Mouse (Mus musculus): Measurements from ENCODE around the gene Olfr96. TPM values are rescaled to one million over a fixed set of nuclear protein-coding genes. Genes with fewer than 3 reads are reported as not detected.
A peak's percentile ranks its signal among the peaks of the same experiment; 100 is the strongest.

Gene Olfr96
- polyA plus RNA-seq, 1 experiment from 2014 or later: not detected

DNA sequence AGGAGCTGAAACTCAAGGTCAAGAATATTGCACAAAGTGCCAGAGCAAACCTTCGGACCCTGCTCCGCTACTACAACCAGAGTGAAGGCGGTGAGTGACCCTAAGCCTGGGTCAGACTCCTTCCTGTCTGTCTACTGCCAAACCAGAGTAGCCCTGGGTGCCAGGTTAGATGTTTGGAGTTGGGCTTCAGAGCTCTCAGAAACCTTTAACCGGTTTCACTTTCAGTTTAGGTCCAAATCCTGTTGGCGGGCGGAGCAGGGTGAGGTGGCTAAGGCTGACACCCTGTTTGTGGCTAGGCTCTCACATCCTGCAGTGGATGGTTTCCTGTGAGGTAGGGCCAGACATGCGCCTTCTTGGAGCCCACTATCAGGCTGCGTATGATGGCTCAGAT, 50.8 kb downstream of the Olfr96 start:
- no peaks in the 10 kb centered on the region for H3K36me3 ChIP-seq
- ATAC-seq (ENCODE audit: insufficient number of reproducible peaks, low FRiP score): peak; percentile 16; the same call in 1 of the 2 replicates
- H3K9me3 ChIP-seq (replicated peaks): no peaks in the 10 kb centered on the region
- H3K27me3 ChIP-seq (replicated peaks): no peaks in the 10 kb centered on the region; the same call in 1 of the 2 replicates
- no peak overlapping the region for H3K9ac ChIP-seq
- peak overlapping the region; percentile 98 for H3K4me2 ChIP-seq
- 45% methylated on average over 8 of the region's 8 CpGs for WGBS
- peak overlapping the region; percentile 59 for H3K4me3 ChIP-seq
- 0 out of 2 replicates have a peak, but pooled peaks cover 4% of the 10 kb centered on the region for H3K4me1 ChIP-seq (replicated peaks)
- H3K27ac ChIP-seq (ENCODE audit: poor library complexity, severe bottlenecking): no peak overlapping the region

DNA sequence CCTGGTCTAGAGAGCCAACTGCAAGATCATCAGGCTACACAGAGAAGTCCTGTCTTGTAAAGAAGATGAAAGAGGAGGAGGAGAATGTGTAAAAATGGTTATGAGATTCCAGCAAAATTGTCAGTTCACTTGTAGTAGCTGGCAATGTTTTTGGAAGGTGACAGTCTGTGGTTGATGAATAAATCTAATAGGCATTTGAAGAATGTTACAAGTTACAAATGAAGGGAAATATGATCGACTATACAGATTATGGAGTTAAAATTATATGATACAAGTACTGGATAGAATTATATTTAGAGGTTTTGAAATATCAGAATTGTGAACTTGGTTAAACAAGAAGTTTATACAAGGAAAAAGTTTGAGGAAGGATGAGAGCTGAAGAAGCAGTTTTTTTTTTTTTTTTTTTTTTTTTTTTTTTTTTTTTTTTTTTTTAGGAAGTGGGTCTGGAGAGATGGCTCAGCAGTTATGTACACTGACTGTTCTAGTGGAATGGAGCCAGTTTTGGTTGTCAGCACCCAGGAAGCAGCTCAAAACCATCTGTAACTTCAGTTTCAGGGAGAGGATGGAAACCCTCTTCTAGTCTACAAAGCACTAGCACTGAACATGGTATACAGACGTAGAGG, 55.8 kb downstream of the Olfr96 start:
- no peak for ATAC-seq (ENCODE audit: insufficient number of reproducible peaks, low FRiP score)
- no peaks in the 10 kb centered on the region; the same call in 1 of the 2 replicates for H3K27me3 ChIP-seq (replicated peaks)
- 66% methylated on average over 2 of the region's 2 CpGs for WGBS
- H3K9ac ChIP-seq: no peak overlapping the region
- H3K36me3 ChIP-seq: no peaks in the 10 kb centered on the region
- no peaks in the 10 kb centered on the region for H3K9me3 ChIP-seq (replicated peaks)
- no peak overlapping the region for H3K27ac ChIP-seq (ENCODE audit: poor library complexity, severe bottlenecking)
- H3K4me3 ChIP-seq: no peak overlapping the region
- no peak overlapping the region for H3K4me2 ChIP-seq
- H3K4me1 ChIP-seq (replicated peaks): 0 out of 2 replicates have a peak, but pooled peaks cover under 1% of the 10 kb centered on the region

Other genes with a start within 250 kb of the Olfr96 start
- 0.20 TPM in 1 of 2 replicates, not detected in the other for gene 2410137M14Rik, start 238.9 kb upstream of the Olfr96 start, polyA plus RNA-seq (2016; fragmentation: Nextera tagmentation; extraction: Ambion mirVana)
- gene H2-M5, start 230.6 kb upstream of the Olfr96 start, polyA plus RNA-seq (2016; fragmentation: Nextera tagmentation; extraction: Ambion mirVana): 0.31 and 0.36 TPM in 2 replicates
- 60.0 and 64.4 TPM in 2 replicates for gene Zfp57, start 219.0 kb upstream of the Olfr96 start, polyA plus RNA-seq (2016; fragmentation: Nextera tagmentation; extraction: Ambion mirVana)
- 0.10 TPM in 1 of 2 replicates, not detected in the other for gene Mog, start 196.7 kb upstream of the Olfr96 start, polyA plus RNA-seq (2016; fragmentation: Nextera tagmentation; extraction: Ambion mirVana)
- gene Gabbr1, start 174.2 kb upstream of the Olfr96 start, polyA plus RNA-seq (2016; fragmentation: Nextera tagmentation; extraction: Ambion mirVana): 8.3 and 8.6 TPM in 2 replicates
- gene Olfr90, start 131.6 kb upstream of the Olfr96 start, polyA plus RNA-seq (2016; fragmentation: Nextera tagmentation; extraction: Ambion mirVana): 0.08 TPM in 1 of 2 replicates, not detected in the other
- 0.05 TPM in 1 of 2 replicates, not detected in the other for gene Olfr91, start 121.9 kb upstream of the Olfr96 start, polyA plus RNA-seq (2016; fragmentation: Nextera tagmentation; extraction: Ambion mirVana)
- gene Olfr92, start 100.1 kb upstream of the Olfr96 start, polyA plus RNA-seq (2016; fragmentation: Nextera tagmentation; extraction: Ambion mirVana): not detected in 2 replicates
- gene Olfr93, start 58.7 kb upstream of the Olfr96 start, polyA plus RNA-seq (2016; fragmentation: Nextera tagmentation; extraction: Ambion mirVana): not detected in 2 replicates
- not detected in 2 replicates for gene Ubd, start 26.3 kb upstream of the Olfr96 start, polyA plus RNA-seq (2016; fragmentation: Nextera tagmentation; extraction: Ambion mirVana)
- not detected in 2 replicates for gene Olfr94, start 19.2 kb upstream of the Olfr96 start, polyA plus RNA-seq (2016; fragmentation: Nextera tagmentation; extraction: Ambion mirVana)
- gene Olfr95, start 7.0 kb upstream of the Olfr96 start, polyA plus RNA-seq (2016; fragmentation: Nextera tagmentation; extraction: Ambion mirVana): not detected in 2 replicates
- gene Olfr97, start 17.2 kb downstream of the Olfr96 start, polyA plus RNA-seq (2016; fragmentation: Nextera tagmentation; extraction: Ambion mirVana): not detected in 2 replicates
- not detected in 2 replicates for gene Olfr98, start 43.6 kb downstream of the Olfr96 start, polyA plus RNA-seq (2016; fragmentation: Nextera tagmentation; extraction: Ambion mirVana)
- 0.57 and 0.74 TPM in 2 replicates for gene H2-M3, start 50.1 kb downstream of the Olfr96 start, polyA plus RNA-seq (2016; fragmentation: Nextera tagmentation; extraction: Ambion mirVana)
- not detected in 2 replicates for gene Olfr99, start 63.3 kb downstream of the Olfr96 start, polyA plus RNA-seq (2016; fragmentation: Nextera tagmentation; extraction: Ambion mirVana)
- not detected in 2 replicates for gene Olfr101, start 84.2 kb downstream of the Olfr96 start, polyA plus RNA-seq (2016; fragmentation: Nextera tagmentation; extraction: Ambion mirVana)
- gene Olfr102, start 96.9 kb downstream of the Olfr96 start, polyA plus RNA-seq (2016; fragmentation: Nextera tagmentation; extraction: Ambion mirVana): not detected in 2 replicates
- not detected in 2 replicates for gene Olfr103, start 119.6 kb downstream of the Olfr96 start, polyA plus RNA-seq (2016; fragmentation: Nextera tagmentation; extraction: Ambion mirVana)
- not detected in 2 replicates for gene Olfr104-ps, start 139.4 kb downstream of the Olfr96 start, polyA plus RNA-seq (2016; fragmentation: Nextera tagmentation; extraction: Ambion mirVana)
- gene Olfr105-ps, start 158.9 kb downstream of the Olfr96 start, polyA plus RNA-seq (2016; fragmentation: Nextera tagmentation; extraction: Ambion mirVana): not detected in 2 replicates
- gene Olfr106-ps, start 170.2 kb downstream of the Olfr96 start, polyA plus RNA-seq (2016; fragmentation: Nextera tagmentation; extraction: Ambion mirVana): not detected in 2 replicates
- gene Olfr107, start 179.1 kb downstream of the Olfr96 start, polyA plus RNA-seq (2016; fragmentation: Nextera tagmentation; extraction: Ambion mirVana): not detected in 2 replicates
- not detected in 2 replicates for gene Olfr108, start 225.3 kb downstream of the Olfr96 start, polyA plus RNA-seq (2016; fragmentation: Nextera tagmentation; extraction: Ambion mirVana)
- gene Olfr109, start 238.8 kb downstream of the Olfr96 start, polyA plus RNA-seq (2016; fragmentation: Nextera tagmentation; extraction: Ambion mirVana): not detected in 2 replicates

Data from heart, embryonic 12.5 days (tissue).